Mouse (Mus musculus) kidney, adult 11 months (tissue): ENCODE results near the gene Anapc5.
A peak's percentile ranks its signal among the peaks of the same experiment; 100 is the strongest.

Experiments
- DNase-seq: peaks from one replicate; pipeline ENCODE4 v3.0.0; 2022

Anapc5 gene

DNA sequence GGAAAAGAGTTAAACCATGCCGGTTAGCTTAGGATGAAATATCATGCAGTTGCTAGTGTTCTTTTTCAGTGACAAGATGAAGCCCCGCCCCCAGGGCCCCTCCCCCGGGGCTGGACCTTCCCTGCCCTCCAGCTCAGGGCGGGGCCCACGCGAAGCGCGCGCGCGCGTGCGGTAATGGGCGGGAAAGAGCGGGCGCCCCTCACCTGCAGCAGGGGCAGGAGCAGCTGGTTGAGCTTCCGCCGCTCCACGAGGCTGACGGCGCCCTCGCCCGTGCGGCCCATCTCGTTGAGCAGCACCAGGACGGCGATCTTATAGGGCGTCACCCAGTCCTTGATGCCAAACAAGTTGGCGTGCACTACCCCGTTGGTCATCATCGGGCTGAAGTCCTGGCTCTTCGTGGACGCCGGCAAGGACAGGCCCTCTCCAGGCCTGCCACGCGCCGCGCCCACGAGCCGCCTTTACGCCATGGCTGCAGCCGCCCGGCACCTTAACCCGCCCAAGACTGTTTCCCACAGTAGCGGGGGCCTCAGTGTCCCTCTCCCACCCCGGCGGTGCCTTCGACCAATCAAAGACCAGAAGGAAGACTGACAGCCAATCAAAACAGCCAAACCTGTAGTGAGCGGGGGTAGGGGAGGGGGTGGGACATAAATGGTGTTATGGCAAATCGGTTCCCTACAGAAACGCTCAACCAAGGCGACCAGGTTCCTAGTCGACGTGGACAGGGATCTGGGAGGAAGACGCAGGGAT lies at the start of gene Anapc5:
Gene Anapc5 (minus strand): TSS at position 563 of the 747 bp plus-strand sequence.
- peak; percentile 94 for DNase-seq

DNA sequence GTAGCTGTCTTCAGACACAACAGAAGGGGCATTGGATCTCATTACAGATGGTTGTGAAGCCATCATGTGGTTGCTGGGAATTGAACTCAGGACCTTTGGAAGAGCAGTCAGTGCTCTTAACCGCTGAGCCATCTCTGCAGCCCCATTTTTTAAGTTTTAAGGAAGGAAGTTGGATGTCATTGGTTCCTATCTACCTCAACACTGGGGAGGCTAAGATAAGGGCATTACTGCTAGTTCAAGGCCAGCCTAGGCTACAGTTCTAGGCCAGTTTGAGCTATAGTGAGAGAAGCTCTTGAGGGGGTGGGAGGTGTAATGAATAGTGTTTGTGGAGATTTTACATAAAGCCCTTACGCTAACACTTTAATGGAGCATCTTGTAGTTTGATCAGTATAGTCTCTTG lies 41.9 kb upstream of the Anapc5 start:
- no peak for DNase-seq

DNA sequence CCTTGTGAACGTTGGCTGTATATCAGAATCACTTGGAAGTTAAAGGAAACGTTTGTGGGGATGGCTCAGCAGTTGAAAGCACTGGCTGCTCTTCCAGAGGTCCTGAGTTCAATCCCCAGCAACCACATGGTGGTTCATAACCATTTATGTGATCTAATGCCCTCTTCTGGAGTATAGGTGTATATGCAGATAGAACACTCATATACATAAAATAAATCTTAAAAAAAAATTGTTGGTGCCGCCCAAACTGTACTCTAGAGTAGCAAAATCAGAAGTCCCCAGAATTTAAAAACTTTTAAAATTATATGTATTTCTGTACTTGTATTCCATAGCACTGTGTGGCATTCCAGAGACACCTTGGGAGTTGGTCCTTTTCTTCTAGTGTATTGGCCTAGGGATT lies 34.7 kb upstream of the Anapc5 start:
- no peak for DNase-seq

DNA sequence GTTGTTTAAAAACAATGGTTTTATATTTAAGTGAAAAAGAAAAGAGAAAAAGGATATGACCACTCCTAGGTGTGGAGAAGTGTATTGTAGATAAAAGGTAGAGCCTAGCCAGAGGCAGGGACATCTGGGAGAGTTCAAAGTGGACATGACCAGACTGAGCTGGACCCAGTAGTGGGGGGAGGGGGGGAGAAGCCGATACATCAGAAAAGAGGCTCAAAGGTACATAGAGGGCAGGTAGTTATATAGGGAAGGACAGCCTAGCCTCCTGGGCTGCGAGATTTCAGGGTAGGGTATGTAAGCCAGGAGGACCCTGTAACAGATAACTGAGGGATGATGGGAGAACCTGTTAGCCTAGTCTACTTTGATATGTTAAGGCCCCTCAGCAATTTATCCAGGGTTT lies 31.5 kb upstream of the Anapc5 start:
- no peak for DNase-seq

DNA sequence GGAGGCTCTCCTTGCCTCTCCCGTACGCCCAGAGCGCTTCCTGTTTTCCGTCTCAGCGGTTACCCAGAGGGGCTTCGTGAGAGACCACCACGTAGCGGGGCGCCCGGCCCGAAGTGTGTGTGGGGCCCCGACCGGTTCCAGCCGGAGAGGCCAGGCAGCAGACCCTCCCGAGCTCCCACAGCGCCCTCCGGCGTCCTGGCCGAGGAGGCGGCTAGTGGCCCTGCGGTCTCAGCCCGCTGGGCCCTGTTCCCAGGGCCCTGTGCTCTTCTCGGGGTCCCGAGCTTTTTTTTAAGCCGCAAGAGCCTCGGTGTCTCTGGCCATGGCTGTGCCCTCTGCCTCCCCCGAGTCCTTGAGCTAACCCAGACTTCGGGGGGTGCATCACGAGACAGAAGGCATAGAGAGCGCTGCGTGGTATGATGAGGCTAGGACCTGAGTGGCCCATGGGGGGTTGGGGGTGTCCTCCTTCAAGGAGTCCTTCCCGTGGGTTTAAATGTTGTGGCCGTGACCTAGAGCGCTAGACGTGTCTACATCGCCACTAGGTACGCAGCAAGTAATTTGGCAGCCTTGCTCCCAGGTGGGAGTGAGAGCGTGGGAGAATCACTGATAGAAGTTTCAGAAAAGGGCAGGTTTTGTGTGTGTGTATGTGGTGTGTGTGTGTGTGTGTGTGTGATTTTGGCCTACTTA lies 29.3 kb upstream of the Anapc5 start:
- DNase-seq = peak; percentile 29

DNA sequence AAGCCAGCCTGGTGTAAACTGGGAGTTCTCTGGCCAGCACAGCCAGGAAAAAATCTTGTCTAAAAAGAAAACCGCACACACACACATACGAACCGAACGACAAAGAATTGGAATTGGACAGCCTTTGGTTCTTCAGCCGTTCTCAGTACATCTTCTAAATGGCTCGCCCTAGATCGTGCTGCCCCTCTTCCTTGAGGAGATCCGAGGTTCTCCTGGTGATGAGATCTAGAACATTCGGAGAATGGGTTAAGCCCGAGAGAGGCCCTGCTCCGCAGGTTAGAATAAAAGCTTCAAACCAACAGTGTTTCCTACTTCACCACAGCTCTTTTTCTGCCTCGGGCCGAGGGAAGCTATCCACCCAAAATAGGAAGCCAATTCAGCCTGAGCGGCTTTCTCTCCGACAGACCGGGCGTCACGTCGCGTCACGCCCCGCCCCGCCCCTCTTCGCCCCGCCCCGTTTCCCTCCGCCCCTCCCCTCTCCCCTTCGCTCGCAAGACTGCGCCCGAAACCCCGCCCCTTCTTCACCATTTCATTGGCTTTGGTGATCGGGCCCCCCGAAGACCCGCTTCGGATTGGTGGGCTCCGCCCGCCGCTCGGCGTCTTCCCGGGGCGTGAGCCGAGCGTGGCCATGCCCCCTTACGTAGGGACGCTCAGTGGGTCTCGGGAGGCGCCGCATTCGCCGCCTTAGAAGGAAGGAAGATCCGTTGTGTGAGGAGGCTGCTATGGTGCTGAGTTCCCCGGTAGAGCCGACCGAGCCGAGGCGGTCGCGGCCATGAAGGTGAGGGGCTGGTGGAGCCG lies 28.6 kb upstream of the Anapc5 start, which contains the start of gene Rnf34:
Gene Rnf34 (plus strand): TSS at position 528 of the 798 bp plus-strand sequence.
- peak; percentile 97 for DNase-seq

DNA sequence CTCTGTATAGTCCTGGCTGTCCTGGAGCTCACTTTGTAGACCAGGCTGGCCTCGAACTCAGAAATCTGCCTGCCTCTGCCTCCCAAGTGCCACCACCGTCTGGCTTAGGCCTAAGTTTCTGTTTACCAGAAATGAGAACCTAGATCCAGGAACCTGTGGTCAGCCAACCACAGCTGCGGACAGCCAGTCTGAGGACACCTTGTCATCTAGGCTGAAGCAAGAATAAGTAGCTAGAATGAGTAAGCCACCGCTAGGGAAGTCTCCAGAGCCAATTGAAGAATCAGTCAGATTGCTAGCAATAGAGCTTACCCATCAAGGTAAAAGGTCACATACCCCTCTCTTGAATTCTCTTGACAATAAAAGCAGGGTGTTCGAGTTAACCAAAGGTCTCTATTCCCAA lies 22.7 kb upstream of the Anapc5 start:
- no peak for DNase-seq

DNA sequence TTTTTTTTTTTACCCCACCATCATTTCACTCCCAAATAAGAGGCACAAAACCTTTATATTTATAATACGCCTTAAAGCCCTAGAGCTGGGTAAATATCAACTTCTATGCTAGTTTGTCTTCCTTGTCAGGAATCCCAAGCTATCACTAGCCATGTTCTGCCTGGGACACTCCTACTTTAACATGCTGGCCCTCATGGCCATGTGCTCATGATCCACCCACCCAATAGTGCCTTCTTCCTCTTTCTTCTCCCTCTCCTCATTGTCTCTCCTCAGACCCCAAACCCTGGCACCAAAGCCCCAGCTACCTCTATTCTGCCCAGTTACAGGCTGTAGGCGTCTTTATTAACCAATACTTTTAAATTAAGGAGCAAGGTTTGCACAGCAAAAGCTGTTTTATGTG lies 20.0 kb upstream of the Anapc5 start:
- DNase-seq = no peak

DNA sequence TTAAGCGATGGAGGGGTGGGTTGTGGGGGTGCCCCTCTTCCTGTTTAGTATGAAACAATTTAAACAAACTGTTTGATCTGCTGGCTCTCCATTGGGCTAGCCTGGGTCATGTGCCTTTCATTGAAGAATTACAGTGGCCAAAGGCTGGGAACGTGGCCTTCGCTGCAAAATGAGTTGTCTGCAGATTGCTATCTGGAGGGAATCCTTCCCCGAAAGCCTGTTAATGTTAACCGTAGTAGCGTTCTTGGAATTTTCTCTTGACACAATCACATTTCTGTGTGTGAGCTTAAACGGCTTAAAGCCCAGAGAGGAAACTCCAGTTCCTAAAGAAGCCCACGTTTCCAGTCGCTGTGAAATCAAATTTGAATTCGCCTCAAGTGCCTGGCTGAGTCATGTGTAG lies 11.9 kb upstream of the Anapc5 start:
- DNase-seq = no peak

DNA sequence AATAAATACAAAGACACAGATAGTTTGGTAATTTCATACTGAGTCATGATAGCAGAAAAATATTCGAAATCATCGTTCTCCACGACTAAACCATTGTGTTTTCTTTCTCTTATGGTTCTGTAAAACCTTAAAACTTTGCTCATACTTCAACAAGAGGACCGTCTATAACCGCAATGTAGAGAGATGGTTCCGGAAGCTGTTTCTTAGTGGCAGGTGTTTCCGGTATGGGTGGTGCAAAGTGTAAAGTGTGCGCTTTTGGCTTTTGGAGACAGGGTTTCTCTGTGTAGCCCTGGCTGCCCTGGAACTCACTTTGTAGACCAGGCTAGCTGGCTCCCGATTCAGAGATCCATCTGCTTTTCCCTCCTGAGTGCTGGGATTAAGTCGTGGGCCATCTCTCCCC lies 11.4 kb upstream of the Anapc5 start:
- DNase-seq = no peak

DNA sequence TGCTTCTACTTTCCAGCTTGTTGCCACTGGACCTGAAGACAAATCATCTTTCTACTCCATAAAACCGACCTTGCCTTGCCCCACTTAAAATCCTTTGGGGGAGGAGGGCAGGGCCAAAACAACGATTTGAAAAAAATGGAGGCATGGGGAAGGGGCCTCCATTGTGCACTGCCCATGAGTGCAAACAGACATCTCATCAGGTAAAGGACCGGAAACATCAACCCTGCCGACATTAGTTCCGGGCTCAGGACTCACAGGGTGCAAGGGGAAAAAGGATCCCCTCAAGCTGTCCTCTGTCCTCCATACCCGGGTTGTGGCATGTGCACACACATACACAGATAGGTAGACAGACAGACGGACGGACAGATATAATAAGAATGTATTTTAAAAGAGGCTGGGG lies 4.0 kb upstream of the Anapc5 start:
- DNase-seq = no peak

DNA sequence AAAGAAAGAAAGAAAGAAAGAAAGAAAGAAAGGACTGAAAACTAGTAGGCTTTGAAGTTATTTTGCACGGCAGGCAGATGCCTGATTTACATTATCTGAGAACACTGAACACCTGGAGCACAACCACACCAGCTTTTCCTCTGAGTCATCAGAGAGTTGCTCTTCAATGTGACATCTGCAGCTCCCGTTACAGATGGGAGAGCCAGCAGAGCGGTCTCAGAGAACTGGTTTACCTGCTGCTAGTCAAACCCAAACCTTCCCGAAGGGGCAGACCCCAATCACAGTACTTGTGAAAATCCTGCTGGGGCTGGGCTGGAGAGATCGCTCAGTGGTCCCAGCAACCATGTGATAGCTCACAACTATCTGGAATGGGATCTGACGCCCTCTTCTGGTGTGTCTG lies 3.3 kb upstream of the Anapc5 start:
- no peak for DNase-seq

DNA sequence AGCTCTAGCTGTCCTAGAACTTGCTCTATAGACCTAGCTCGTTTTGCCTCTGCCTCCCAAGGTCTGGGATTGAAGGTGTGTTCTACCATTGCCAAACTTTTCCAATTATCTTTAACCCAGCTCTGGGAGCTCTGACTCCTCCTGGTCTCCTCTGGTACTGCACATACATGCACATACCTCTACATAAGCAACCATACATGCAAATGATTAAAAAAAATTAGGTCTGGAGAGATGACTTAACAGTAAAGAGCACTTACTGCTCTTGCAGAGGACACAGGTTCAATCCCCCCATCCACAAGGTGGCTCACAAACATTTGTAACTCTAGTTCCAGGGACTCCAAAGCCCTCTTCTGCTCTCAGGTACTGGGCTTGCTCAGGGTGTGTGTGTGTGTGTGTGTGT lies 2.8 kb upstream of the Anapc5 start:
- DNase-seq = no peak

DNA sequence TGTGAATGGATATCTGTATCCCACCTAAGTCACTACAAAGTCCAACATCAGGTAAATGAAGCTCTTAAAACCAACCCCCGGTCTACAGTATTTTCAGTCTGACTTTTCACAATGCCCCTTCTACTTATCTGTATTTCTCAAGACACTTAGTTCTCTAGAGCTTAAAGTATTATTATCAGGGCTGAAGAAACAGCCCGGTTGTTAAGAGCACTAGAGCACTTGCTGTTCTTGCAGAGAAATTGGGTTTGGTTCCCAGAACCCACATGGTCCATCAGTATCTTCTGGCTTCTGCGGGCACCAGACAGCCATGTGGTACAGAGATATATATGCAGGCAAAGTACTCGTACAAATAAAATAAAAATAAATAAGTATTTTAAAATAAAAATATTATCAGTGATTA lies 1.3 kb upstream of the Anapc5 start:
- DNase-seq = no peak

DNA sequence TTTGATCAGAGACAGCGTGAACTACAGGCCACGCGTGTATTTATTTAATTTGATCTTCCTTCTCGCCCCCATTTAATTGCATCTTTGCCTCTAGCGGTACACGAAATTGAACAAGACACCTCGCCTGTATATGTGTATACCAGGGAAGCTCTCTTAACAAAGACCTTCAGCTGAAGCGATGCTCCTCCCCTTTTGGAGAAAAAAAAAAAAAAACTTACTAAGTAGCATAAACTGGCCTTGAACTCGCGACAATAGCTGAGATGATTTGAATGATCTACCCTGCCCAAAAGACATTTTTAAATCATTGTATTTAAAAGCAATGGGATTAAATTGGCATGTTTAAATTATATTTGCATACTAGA lies 366 bp upstream of the Anapc5 start:
- DNase-seq = no peak

DNA sequence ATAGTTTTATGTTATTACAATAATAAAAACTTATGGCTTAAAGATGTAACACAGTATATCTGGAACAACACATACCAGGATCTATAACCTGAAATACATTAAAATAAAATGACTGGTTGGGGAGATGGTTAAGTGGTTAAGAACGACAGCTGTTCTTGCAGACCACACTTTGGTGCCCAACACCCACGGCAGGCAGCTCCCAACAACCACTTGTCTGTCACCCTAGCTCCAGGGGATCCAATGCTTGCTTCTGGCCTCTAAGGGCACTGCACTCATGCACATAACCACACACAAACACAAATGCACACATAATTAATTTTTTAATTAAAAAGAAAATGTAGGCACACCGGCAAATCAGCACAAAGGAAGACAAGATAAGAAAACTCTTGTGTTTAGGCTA lies 8.4 kb downstream of the Anapc5 start:
- DNase-seq = no peak

DNA sequence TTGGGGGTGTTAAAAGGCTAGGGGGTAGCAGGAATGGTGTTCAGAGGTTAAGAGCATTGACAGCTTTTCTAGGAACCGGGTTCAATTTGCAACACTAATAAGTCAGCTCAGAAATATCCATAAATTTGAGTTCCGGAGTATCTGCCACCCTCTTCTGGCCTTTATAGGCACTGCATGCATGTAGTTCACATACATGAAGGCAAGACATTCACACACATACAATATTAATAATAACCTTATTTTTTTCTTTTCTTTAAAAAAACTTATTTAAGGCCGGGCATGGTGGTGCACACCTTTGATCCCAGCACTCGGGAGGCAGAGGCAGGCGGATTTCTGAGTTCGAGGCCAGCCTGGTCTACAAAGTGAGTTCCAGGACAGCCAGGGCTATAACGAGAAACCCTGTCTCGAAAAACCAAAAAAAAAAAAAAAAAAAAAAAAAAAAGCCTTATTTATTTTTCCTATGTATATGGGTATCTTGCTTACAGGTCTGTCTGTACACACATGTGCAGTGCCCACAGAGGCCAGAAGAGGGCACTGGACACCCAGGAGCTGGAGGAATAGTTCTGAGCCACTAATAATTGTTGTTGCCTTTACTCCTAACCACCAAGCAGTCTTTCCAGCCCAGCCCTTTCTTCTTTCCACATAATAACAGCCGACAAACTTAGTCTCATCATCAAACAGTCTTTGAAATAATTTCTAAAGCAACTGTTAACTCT lies 9.6 kb downstream of the Anapc5 start:
- DNase-seq = peak; percentile 49

DNA sequence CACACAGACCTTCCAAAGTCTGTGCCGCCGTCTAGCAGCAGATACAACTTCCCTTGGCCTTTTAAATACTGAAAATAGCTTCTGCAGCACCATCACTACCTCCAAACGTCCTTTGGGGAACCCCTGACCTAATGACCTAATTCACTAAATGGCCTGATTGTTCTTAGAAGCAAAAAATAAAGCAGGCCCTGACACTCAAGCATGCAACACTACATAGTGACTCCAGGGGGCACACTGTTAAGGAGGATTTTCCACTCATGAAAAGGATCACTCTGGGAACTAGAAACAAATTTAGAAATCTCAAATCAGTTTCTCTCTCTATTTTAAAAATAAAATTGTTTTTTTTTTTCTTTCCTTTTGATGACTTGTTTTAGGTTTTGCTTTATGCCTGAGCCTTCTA lies 15.6 kb downstream of the Anapc5 start:
- no peak for DNase-seq

DNA sequence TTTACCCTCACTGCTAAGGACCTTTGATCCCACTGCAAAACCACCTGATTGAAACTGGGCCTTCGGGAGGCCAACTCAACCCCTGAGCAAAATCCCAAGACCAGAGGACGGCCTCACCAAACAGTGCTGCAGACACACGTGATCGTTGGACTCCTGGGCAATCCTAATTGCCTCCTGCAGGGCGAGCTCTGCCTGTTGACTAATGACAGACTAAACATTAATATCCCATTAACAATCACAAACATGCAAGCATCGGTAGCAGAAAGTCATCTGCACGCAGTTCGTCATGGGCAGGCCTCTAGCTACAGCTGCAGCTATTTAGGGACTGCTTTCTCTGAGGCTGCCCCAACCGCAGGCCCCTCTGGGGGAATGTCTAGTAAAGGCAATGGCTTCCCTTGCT lies 18.4 kb downstream of the Anapc5 start:
- peak; percentile 86 for DNase-seq

DNA sequence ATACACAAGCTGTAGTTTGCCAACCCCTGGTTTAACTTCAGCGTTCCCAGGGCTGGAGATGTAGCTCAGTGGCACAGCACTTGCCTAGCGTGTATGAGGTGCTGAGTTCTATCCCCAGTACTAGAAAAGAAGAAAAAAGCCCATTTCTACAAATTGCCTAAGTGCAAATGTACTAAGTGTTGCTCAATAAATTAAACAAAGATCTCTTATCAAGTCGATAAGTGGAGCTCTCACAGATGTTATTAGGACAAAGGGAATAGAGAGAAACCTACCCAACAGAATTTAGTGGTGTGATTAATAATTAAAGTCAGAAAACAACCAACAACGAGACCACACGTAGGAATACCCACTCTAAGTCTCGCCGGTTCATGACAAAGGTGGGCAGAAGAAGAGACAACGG lies 19.5 kb downstream of the Anapc5 start:
- no peak for DNase-seq

DNA sequence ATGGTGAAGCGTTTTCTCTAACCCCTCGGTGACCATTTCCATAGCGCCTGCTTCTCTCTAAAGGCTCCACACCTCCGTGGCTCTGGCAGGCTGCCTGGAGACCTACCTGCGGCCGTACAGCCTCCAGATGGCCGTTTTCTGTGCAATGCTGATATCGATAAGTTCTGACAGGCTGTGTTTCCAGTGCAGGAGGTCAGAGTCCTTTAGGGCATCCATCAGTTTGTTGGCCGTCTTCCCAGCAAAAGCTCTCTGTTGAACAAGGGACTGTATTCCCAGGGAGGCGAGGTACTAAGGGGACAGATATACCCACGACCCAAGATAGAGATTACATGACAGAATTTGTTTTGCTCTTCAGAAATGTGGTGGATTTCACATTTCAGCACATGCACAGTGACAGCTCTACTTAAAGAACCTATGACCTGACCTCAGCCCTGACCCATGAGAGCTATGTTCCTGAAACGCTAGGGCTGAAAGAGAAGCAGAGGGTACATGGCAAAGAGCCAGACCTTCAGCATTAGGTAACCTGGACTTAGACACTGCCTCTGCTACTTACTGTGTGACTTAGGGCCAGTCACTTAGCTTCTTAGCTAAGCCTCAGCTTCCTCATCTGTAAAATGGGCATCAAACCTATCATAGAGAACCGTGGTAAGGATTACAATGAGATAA lies 20.7 kb downstream of the Anapc5 start:
- DNase-seq = peak; percentile 74
